Mouse (Mus musculus): ENCODE results near the gene Alkbh3. TPM values are rescaled to one million over a fixed set of nuclear protein-coding genes. Genes with fewer than 3 reads are reported as not detected.

The Alkbh3 gene
- 64.3 and 71.6 TPM in 2 replicates for total RNA-seq (2015)
- total RNA-seq (2017), result 26.0 and 27.2 TPM in 2 replicates

- ATAC-seq (ENCODE audit: poor library complexity, severe bottlenecking), result peak; percentile 100
Measured at GRCm38 (mm10) chr2:94010335-94011291, at the start of gene Alkbh3. TSS of gene Alkbh3 (minus strand) at chr2:94010807.

- no peak for ATAC-seq (ENCODE audit: poor library complexity, severe bottlenecking)
Measured at GRCm38 (mm10) chr2:94059459-94059858, 48.9 kb upstream of the Alkbh3 start.

GRCm38 (mm10) chr2:94054813-94055212 is 44.2 kb upstream of the Alkbh3 start:
- ATAC-seq (ENCODE audit: poor library complexity, severe bottlenecking), result peak; percentile 57

- no peak for ATAC-seq (ENCODE audit: poor library complexity, severe bottlenecking)
Measured at GRCm38 (mm10) chr2:94051952-94052351, 41.3 kb upstream of the Alkbh3 start.

DNA sequence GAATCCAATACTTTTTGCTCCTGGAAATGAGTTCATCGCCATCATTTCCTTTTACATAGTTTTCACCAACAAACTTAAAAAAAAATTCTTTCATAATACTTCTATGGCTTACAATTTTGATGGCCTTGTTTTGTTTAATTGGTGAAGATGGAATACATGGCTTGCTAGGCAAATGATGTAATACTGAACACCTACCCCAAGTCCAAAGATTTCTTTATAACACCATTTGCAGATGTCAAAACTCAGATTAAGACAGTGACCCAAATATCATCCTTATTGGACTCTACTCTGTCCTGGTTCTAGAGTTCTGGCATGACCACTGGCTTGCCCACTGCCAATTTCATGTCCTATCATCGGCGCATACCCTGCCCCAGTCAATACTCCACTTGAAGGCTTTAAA is 40.3 kb upstream of the Alkbh3 start:
- no peak for ATAC-seq (ENCODE audit: poor library complexity, severe bottlenecking)

GRCm38 (mm10) chr2:94049471-94050176 is 39.0 kb upstream of the Alkbh3 start:
- no peak for ATAC-seq (ENCODE audit: poor library complexity, severe bottlenecking)

DNA sequence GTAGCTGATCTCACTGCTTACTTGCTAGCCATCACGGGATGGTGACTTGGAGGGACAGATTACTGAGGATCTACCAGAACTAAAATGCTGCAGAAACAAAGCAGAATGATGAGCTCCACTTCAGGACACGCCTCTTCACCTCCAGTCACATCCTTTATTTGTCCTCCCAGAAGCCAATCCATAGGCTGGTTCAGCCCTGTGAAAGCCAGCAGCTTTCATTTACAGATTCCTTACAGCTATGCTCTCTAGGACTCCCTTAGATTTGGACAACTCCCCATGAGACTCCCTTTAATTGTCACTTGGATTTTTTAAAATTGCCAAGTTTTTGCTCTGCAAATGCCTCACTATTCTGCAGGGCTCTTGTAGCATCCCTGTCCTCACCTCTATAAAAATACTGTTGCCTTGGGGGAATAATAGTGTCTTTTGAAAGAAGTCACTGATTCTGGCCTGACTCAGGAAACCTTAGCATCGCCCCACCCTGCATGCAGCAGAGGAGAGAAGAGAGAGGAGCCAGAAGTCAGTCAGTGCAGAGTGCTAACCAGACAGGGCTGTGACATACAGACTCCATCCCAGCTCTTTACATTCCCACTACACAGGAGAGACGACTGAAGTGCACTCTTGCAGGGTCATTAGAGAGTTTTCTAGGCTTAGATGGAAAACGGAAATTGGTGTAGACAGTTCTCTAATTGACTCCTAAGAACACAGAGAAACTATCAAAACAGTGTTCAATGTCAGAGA is 38.3 kb upstream of the Alkbh3 start:
- no peak for ATAC-seq (ENCODE audit: poor library complexity, severe bottlenecking)

DNA sequence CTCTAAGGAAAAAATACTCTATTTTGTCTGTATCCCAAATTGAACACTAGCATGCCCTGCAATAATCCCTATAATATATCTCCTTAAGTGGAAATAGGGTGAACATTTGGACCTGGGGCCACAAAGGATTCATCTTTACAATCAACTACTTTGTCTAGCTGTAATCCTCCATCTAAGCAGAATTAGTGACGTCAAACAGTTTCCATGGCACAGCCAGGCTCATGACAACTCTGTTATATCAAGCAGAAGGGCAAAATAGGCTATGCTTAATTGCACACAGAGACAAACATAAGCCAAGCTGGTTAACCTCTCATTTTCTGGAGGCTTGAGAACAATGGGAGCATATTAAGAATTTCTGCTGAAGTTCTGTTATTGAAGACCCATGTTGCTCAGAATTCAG is 37.7 kb upstream of the Alkbh3 start:
- ATAC-seq (ENCODE audit: poor library complexity, severe bottlenecking), result no peak

DNA sequence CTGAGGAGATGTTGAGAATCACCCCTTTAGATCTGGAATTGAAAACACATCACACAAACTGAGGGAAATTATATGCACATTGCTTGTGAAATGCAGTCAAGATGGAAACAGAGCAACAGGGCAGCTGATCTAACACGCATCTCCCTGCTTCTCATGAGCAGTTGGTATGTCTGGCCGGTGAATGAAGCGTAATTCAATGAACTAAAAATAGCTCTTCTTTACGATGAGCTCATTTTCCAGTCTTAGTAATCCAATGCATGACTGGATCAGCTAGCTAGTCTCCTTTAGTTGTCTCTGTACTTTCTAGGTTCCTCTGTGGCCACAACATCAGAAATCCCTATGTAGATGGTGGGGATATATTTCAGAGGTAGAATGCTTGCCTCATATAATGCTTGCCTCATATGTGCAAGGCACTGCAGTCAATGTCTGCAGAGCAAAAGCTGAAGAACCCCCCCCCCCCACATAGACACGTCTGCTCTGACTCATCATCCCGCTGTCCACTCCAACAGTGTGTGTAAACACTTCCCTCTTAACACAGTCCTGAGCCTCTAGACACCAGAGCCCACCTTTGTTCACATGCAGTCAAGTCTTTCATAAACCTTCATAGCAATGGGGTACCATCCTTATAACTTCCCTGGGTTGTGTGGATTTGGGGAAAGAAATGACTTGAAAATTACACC is 34.9 kb upstream of the Alkbh3 start:
- ATAC-seq (ENCODE audit: poor library complexity, severe bottlenecking), result no peak

DNA sequence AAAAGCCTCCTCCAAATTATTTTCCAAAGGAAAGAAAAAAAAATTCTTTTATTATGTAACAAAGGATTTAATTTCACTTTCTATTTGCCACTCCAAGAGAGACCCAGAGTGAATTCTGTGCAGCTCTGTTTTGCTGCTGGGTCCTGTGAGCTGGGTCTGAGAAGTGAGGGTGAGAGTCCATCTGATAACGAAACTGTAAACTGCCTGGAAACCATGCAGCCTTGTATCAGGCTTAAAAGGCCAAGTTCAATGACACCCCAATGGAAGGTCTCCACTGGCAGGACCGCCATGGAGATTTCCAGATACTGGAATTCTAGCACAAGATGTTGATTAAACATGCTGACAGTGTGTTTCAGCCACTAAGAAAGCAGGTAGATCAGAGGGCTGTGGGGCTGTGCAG is 33.6 kb upstream of the Alkbh3 start:
- no peak for ATAC-seq (ENCODE audit: poor library complexity, severe bottlenecking)

GRCm38 (mm10) chr2:94043662-94044061 is 33.1 kb upstream of the Alkbh3 start:
- no peak for ATAC-seq (ENCODE audit: poor library complexity, severe bottlenecking)

- no peak for ATAC-seq (ENCODE audit: poor library complexity, severe bottlenecking)
Measured at GRCm38 (mm10) chr2:94042461-94042860, 31.9 kb upstream of the Alkbh3 start.

- no peak for ATAC-seq (ENCODE audit: poor library complexity, severe bottlenecking)
Measured at GRCm38 (mm10) chr2:94040391-94041125, 30.0 kb upstream of the Alkbh3 start.

- peak; percentile 84 for ATAC-seq (ENCODE audit: poor library complexity, severe bottlenecking)
Measured at GRCm38 (mm10) chr2:94035428-94036331, 25.1 kb upstream of the Alkbh3 start.

GRCm38 (mm10) chr2:94030602-94031001 is 20.0 kb upstream of the Alkbh3 start:
- no peak for ATAC-seq (ENCODE audit: poor library complexity, severe bottlenecking)

DNA sequence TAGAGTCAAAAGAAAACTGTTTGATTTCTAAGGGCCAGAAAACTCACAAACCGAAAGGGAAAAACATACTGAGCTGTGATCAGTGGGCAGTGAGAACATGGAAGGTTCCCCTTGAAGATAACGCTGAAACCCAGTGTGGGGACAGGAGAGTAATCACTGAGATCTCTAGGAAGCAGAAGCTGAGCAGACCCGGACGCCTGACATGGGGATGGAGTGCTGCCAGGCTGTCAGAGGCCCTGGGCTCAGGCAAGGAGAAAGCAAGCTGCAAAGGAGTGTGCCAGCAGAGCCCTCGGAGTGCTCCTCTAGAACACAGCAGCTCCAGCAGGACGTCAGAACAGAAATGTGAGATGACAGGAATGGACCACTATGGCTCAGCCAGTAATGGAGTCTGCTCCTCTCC is 14.0 kb upstream of the Alkbh3 start:
- ATAC-seq (ENCODE audit: poor library complexity, severe bottlenecking), result no peak

DNA sequence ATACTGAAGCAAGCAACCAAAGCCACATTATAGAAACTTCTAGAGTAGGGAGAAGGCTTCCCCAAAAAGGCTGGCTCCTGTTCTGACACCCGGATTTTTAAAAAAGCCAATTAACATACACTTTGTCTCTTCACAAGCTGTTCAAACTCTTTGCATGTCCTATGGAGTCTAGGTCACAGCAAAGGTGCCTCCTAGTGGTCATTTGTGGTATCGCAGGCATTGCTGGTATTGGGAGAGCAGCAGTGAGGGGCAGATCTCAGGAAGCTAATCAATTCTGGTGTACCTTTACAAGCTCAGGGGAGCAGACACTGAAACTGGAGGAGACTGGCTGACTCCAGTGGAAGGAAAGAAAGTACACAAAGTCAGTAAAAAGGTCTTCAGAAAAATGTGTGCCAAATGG is 8.3 kb downstream of the Alkbh3 start:
- ATAC-seq (ENCODE audit: poor library complexity, severe bottlenecking), result peak; percentile 91

GRCm38 (mm10) chr2:94001918-94002317 is 8.7 kb downstream of the Alkbh3 start:
- ATAC-seq (ENCODE audit: poor library complexity, severe bottlenecking), result no peak

GRCm38 (mm10) chr2:94001411-94001810 is 9.2 kb downstream of the Alkbh3 start:
- ATAC-seq (ENCODE audit: poor library complexity, severe bottlenecking), result no peak

Measured in megakaryocyte, adult 5-6 weeks (primary cell).